Mouse (Mus musculus): ENCODE data around the gene Bmper.

DNA sequence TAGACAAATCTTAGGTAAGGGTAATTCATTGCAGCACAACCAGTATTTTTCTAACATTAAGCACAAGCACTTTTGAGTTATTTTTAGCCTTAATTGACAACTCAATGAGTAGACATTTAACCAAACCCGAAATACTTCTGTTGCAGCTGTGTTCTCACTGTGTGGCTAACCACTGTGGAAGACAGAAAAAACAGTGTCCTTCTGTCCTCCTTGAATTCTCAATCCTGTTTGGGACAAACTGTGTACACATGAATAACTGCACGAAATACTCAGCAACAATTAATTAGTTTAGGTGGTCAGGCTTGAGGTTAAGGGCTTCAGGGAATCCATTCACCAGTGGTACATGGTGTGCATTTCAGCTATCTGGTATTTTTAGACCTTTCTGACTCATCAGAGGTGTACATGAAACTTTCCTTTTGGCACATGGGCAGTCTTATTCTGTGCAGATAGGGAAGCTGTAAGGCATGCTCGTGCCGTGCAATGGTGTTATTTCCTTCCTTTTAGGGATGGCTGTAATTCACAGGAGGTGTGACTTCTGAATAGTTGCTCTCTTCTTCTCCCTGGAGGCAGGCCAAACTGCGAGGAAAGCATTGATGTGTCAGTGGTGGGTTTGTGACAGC is 131.4 kb downstream of the Bmper start:
- TF ChIP-seq CTCF (IDR thresholded peaks at IDR 0.05) (no peak), EP300 (IDR thresholded peaks at IDR 0.05) (no peak)

Measured in lung, postnatal 0 days (tissue).